Mouse (Mus musculus): ENCODE results near the gene Fgfr2. TPM values are rescaled to one million over a fixed set of nuclear protein-coding genes. Genes with fewer than 3 reads are reported as not detected.

Gene Fgfr2
- polyA plus RNA-seq, 1 experiment: 12.0 TPM

DNA sequence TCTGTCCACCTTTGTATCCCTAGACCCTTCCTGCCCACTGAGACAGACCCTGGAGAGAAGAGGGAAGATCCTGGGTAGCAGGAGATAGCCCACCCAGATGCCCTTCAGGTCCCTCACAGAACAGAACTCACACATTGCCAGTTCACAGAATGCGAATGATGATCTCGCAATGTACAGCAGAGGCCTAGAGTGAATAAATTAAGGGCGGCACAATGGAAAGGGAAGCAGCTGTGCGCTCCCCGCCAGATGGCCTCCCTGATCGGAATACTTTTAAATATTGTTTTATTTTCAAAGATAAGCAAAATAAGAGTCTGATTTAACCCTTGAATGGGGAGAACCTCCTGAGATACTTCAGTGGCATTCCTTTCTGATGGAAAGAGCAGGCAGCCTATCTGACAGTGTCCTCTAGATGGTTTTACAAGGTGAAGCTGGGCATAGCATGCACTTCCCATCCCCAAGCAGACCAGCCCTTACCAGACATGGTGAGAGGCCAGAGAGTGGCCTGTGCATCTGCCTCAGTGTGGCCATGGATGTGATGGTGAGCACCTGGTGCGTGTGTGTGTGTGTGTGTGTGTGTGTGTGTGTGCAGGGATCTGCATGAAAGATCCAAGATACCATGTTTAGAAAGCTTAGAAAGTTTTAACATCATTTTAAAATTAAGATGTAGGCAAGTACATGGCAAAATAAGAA, 839.0 kb downstream of the Fgfr2 start:
- H3K27ac ChIP-seq (replicated peaks; ENCODE audit: low read depth, low read length): no peak overlapping the region
- H3K4me1 ChIP-seq (ENCODE audit: control insufficient read depth, insufficient read depth, insufficient read length, low read length): peaks cover 45% of the 10 kb centered on the region
- no peak overlapping the region for H3K4me3 ChIP-seq (ENCODE audit: insufficient read depth, low read depth, low read length)

DNA sequence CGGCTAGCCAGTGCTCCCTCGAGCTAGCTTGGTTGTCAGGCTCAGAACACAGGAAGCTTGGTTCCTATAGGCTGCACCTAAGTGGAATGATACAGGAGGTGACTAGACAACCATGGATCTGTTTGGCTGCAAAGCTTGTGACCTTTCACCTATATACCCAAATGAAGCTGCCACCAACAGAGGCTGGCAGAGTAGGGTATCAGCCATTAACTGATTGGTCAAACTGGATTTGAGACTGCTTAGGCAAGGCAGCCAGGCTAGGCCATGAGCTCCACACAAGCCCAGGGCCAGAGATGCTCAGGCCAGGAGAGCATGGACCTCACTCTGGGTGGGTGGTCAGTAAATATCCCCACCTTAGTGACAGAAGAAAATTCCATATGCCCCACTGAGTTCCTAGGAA, 840.6 kb downstream of the Fgfr2 start:
- Histone ChIP-seq H3K27ac (replicated peaks; ENCODE audit: low read depth, low read length) (0 out of 2 replicates have a peak overlapping the region, but pooled peaks have one; percentile 16), H3K4me1 (ENCODE audit: control insufficient read depth, insufficient read depth, insufficient read length, low read length) (peaks cover 36% of the 10 kb centered on the region), H3K4me3 (ENCODE audit: insufficient read depth, low read depth, low read length) (no peak overlapping the region)

DNA sequence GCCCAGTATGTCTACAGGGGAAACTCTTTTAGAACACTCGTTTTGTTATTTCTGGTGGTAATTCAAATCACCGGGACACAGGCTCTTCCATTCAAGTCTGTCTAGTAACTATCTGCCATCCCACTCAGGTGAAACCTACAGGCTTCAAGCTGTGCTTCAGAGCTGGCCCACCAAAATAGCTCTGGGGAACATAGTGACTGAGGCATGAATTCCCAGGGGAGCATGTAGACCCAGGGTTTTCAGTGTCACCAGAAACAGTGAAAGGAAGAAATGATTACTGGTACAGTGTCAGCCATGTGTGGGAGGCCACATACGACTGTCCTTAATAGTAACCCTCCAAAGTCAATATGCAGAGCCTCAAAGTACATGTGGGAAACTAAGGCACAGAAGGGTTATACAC, 841.0 kb downstream of the Fgfr2 start:
- H3K4me3 ChIP-seq (ENCODE audit: insufficient read depth, low read depth, low read length): no peak overlapping the region

DNA sequence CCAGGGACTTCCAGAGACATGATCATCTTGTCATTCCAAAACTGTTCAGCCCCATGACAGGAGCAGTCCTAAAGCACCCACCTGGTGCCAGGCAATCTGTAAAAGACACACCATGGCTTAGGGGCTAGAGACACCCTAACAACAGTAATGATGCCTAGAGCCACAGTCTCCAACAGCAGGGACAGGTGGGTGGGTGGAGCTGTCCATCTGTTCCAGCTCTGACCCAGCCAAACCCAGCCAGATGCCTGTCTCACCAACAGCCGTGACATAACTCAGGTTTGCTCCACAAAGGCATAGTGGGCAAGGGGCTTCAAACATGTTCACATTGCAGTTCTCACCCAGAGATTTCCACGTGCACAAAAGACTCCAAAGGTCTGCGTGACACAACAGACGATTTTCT, 841.4 kb downstream of the Fgfr2 start:
- Histone ChIP-seq H3K4me1 (ENCODE audit: control insufficient read depth, insufficient read depth, insufficient read length, low read length) (peaks cover 34% of the 10 kb centered on the region), H3K27ac (replicated peaks; ENCODE audit: low read depth, low read length) (no peak overlapping the region), H3K4me3 (ENCODE audit: insufficient read depth, low read depth, low read length) (no peak overlapping the region)

More for the DNA sequence above, 841.0 kb downstream of the Fgfr2 start:
- peaks cover 37% of the 10 kb centered on the region for H3K4me1 ChIP-seq (ENCODE audit: control insufficient read depth, insufficient read depth, insufficient read length, low read length)
- H3K27ac ChIP-seq (replicated peaks; ENCODE audit: low read depth, low read length): no peak overlapping the region

DNA sequence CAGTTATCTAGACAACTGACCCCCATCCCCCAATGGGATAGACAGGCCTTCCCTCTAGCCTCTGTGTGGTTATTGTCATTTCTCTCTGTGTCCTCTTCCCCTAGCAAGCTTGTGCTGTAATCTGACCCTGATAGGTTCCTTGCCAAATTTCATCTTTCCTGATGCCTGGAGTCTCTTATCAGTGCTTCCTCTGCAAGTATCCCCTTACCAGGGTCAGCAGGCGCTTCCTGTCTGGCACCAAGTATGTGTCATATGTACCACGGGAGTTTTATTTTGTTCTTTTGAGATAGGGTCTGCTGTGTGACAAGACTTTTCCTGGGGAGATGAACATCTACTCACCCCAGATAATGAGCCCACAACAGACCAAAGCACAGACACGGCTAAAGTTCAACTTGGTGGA, 844.5 kb downstream of the Fgfr2 start:
- 0 out of 2 replicates have a peak overlapping the region, but pooled peaks have one; percentile 10 for H3K27ac ChIP-seq (replicated peaks; ENCODE audit: low read depth, low read length)
- H3K4me3 ChIP-seq (ENCODE audit: insufficient read depth, low read depth, low read length): no peak overlapping the region
- H3K4me1 ChIP-seq (ENCODE audit: control insufficient read depth, insufficient read depth, insufficient read length, low read length): peaks cover 28% of the 10 kb centered on the region

DNA sequence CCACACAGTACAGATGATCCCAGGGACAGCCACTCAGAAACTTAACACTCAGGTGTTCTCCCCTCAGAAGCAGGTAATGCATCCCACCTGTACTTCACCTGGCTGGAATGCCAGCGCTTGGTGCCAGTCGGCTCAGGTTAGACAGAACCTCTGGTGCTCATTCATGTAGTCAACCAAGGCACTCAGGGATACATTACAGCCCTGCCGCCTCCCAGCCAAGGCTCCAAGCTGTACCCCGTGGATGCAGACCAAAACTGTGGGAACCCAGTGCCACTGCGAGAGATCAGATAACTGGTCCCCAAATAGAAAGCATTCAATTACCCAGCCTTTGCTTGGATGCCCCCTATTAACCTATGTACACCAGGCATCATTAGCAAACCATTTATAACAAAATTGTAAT, 846.9 kb downstream of the Fgfr2 start:
- Histone ChIP-seq H3K4me1 (ENCODE audit: control insufficient read depth, insufficient read depth, insufficient read length, low read length) (peaks cover 18% of the 10 kb centered on the region), H3K4me3 (ENCODE audit: insufficient read depth, low read depth, low read length) (no peak overlapping the region), H3K27ac (replicated peaks; ENCODE audit: low read depth, low read length) (no peak overlapping the region)

DNA sequence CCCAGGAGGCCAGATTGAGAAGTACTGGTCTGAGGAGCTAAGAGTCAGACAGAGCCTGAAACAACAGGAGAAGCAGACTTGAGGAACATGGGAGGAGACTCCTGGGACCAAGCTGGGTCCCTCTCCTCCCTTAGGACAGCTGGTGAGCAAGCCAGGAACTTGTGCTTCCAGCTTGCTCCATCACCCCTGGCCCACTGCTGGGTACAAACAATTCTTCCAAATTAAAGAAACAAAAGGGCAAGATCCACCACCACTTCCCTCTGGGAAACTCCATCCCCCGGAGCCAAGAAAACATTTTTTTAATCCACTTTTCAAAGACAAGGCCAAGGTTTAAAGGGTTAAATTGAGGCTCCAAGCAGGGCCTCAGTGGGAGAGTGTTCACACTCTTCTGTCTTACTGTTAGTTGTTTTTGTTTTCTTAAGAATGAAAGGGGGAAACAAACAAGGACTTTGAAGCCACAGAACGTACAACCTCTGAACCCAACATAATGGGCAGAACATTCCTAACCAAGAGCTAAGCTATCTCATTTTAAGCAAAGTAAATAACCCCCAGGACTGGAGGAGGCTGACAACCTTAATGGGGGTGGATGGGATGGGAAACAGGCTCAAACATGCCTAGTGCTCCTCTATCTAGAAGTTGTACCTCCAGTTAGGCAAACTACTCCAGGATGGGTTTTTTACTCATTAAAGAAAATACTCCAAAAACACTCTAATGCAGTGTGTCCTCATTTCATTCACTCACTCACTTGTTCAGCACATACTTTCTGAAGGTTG, 849.2 kb downstream of the Fgfr2 start:
- H3K4me3 ChIP-seq (ENCODE audit: insufficient read depth, low read depth, low read length): no peak overlapping the region
- H3K4me1 ChIP-seq (ENCODE audit: control insufficient read depth, insufficient read depth, insufficient read length, low read length): peaks cover 18% of the 10 kb centered on the region
- peak overlapping the region; percentile 17; the same call in 1 of the 2 replicates for H3K27ac ChIP-seq (replicated peaks; ENCODE audit: low read depth, low read length)

DNA sequence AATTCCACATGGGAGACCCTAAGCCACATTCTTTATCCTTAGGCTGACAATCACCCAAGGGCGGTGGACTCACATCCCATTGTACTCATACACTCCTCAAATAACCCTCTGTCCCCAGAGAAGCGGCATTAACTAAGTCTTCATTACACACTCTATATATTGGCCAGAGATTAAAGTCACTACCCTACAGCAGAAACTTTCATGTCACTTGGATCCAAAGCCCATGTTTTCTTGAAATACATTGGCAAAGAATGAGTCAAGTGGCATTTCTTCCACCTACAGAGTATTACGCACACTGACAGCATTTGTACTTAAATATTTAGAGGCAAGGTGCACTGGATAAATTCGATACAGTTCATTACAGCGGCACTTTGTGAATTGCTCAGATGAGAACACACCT, 850.2 kb downstream of the Fgfr2 start:
- Histone ChIP-seq H3K27ac (replicated peaks; ENCODE audit: low read depth, low read length) (no peak overlapping the region), H3K4me1 (ENCODE audit: control insufficient read depth, insufficient read depth, insufficient read length, low read length) (peaks cover 26% of the 10 kb centered on the region), H3K4me3 (ENCODE audit: insufficient read depth, low read depth, low read length) (no peak overlapping the region)

DNA sequence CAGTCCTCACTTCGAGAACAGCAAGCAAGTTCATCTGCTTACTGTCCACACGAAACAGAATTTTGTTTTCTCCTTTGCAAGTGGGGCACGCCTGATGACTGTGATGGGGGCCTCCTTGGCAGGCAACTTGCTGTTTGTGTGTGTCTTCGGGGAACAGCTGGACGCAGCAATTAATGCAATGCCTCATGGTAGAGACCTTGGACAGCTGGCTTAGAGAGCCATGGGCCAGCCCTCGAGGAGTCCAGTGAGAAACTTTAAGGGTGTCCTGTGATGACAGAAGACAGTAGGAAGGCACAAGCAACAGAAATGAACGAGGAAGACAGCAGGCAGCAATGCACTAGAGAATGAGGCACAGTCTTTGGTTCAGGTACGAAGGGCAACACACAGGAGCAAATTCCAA, 852.8 kb downstream of the Fgfr2 start:
- Histone ChIP-seq H3K4me1 (ENCODE audit: control insufficient read depth, insufficient read depth, insufficient read length, low read length) (peaks cover 25% of the 10 kb centered on the region), H3K27ac (replicated peaks; ENCODE audit: low read depth, low read length) (no peak overlapping the region), H3K4me3 (ENCODE audit: insufficient read depth, low read depth, low read length) (no peak overlapping the region)

DNA sequence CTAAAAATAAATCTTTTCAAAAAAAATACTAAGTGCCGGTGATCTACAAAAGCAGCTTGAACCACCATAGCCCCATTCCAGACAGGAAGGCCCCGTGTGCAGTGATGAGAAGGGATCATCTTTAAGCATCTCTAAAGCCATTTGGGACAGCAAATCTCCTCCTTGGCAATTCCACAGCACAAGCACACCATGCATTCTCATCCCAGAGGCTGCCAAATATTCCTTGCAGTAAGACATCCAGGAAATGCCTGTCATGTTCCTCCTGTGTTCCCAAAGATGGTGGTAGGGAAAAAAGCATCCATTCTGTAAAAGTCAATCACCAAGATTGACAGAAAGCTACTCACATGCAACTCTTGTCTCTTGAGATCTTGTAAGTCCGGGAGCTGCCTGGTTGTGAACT, 853.5 kb downstream of the Fgfr2 start:
- Histone ChIP-seq H3K4me1 (ENCODE audit: control insufficient read depth, insufficient read depth, insufficient read length, low read length) (peaks cover 19% of the 10 kb centered on the region), H3K27ac (replicated peaks; ENCODE audit: low read depth, low read length) (no peak overlapping the region), H3K4me3 (ENCODE audit: insufficient read depth, low read depth, low read length) (no peak overlapping the region)

DNA sequence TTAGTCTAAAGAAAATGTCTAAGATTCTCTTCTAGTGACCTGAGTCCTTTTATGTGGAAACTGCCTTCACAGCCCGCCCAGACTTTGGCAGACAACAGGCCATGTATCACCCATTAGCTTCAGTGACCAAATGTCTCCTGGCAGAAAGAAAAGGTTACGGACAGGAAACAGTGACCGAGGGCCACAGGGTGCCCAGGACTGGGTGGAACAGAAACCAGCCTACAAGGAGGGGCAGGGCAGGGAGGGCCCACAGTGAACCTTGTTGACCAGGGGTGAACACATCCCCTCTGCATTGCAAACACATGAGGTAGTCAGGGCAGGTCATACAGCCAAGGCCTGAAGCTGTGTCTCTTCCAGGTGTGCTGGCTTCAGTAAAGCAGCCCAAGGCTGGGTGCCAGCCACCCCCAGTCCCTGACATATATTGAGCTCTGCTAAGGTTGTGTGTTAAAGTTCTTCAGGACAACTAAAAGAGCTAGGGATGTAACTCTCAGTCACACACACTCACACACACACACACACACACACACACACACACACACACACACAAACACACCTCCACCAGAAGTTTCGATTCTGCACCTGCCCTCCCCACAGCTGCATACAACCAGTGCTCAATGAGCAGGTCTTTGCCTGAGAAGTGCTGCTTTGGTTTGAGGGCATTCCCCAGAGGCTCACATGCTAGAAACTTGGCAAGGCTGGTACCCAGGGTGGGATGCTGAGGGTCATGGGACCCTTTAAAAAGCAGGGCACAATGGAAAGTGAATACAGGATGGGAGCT, 855.2 kb downstream of the Fgfr2 start:
- H3K4me3 ChIP-seq (ENCODE audit: insufficient read depth, low read depth, low read length): no peak overlapping the region
- H3K4me1 ChIP-seq (ENCODE audit: control insufficient read depth, insufficient read depth, insufficient read length, low read length): peaks cover 13% of the 10 kb centered on the region
- H3K27ac ChIP-seq (replicated peaks; ENCODE audit: low read depth, low read length): no peak overlapping the region

DNA sequence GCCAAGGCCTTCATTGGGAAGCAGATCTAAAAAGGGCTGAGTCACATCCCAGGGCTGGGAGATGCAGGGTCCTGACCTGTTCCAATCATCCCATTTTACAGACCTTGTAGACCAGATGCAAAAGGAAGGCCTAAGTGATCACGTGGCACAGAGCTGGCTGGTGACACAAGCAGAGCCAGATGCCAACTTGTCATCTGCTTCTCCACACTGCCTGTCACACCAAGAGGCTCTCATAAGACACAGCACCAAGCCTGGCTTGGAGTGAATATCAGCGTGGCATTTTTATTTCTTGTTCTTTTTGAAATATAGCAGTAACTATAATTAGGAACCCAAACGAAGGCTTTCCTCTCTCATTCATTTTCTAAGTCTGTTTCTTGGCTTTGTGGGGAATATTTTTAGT, 858.4 kb downstream of the Fgfr2 start:
- peaks cover 15% of the 10 kb centered on the region for H3K4me1 ChIP-seq (ENCODE audit: control insufficient read depth, insufficient read depth, insufficient read length, low read length)
- no peak overlapping the region for H3K27ac ChIP-seq (replicated peaks; ENCODE audit: low read depth, low read length)
- H3K4me3 ChIP-seq (ENCODE audit: insufficient read depth, low read depth, low read length): no peak overlapping the region

DNA sequence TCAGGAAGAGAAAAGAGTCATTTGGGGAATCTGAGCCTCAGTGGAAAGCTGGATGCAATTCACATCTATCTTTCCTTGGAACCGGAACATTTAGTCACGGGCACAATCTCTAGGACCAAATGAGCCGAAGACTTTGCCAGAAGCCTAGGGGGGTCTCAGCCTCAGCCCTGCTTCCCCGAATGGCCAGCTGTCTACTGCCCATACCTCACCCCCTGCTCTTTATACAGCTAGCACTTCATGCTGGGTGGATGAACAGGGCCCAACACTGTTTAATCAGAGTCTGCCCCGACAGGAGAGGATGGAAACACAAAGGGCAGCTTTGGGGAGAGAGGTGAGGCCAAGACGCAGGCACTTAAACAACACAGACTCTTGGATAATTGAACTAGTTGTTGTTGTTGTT, 860.0 kb downstream of the Fgfr2 start:
- Histone ChIP-seq H3K4me3 (ENCODE audit: insufficient read depth, low read depth, low read length) (no peak overlapping the region), H3K4me1 (ENCODE audit: control insufficient read depth, insufficient read depth, insufficient read length, low read length) (peaks cover 16% of the 10 kb centered on the region), H3K27ac (replicated peaks; ENCODE audit: low read depth, low read length) (no peak overlapping the region)

DNA sequence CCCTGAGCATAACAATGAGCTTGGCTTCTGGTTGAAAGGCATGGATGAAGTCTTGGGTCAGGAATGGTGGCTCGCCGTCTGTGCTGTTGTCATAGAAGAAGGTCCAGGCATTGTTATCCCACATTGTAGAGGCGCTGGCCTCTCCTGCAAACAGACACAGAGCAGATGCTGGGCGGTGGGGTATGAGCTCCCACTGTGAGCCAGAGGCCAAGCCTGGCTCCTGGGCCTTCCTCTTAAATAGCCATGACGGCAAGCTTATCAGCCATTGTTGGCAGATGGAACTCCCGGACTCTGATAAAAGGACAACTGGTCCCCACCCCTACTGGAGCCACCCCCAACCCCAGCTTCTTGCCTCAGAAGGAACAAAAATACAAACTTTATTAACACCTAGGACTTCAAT, 860.5 kb downstream of the Fgfr2 start:
- peaks cover 12% of the 10 kb centered on the region for H3K4me1 ChIP-seq (ENCODE audit: control insufficient read depth, insufficient read depth, insufficient read length, low read length)

DNA sequence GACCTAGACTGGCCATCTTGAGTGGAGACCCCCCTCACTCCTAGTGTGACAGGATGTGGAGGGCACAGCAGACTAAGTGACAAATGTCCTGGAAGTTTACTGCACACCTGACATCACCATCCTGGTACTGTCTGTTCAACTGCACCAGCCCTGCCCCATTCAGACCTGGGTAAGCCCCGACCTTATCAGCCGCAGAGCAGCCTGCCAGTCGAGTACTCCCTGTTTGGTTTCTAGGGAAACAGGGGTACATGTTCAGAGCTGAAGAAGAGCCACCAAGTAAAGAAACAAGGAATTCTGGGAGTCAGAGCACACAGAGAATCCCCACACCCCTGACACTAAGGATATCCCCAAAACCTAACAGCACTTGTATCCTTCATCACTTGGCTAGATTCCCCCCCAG, 861.3 kb downstream of the Fgfr2 start:
- H3K4me3 ChIP-seq (ENCODE audit: insufficient read depth, low read depth, low read length): no peak overlapping the region
- no peak overlapping the region for H3K27ac ChIP-seq (replicated peaks; ENCODE audit: low read depth, low read length)
- H3K4me1 ChIP-seq (ENCODE audit: control insufficient read depth, insufficient read depth, insufficient read length, low read length): peaks cover 8% of the 10 kb centered on the region

More for the DNA sequence above, 860.5 kb downstream of the Fgfr2 start:
- H3K4me3 ChIP-seq (ENCODE audit: insufficient read depth, low read depth, low read length): no peak overlapping the region
- H3K27ac ChIP-seq (replicated peaks; ENCODE audit: low read depth, low read length): no peak overlapping the region
